In the genomic region with DNA sequence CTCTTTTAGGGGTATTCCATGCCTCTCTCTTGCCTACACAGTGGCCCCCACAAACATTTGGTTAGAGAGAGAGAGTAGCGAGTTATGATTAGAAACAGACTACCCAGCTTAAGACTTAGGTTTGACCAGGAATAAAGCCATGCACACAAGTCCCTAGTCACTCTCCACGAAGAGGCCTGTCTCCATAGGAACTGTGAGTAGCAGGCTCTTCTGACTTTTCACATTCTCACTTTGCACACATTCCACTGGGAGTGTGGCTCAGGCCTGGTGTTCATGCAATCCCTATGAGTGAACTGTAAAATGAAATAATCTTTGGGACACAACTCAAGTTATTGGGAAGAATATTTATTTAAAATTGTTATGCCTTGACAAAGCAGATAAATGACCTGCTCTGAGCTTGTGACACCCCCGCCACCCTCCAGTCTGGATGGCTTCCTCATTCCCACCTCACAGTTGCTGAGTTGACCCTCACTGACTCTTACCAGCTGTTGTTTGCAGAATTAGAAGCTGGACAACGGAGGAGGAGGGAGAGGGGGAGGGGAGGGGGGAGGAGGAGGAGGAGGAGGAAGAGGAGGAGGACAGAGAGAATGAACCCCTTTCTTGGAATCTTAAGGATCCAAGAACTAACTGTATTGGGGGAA, we compare ENCODE assay signal across 28 mouse cellular contexts.
DNase-seq lines count a peak whose midpoint lies in the region; ATAC-seq and TF ChIP-seq lines count a peak whose summit lies in the region.
"Had no signal": no experiment of that assay in that cellular context is flagged by ENCODE, and none has a peak within 500 bp of the region (broad histone marks: within the 10 kb centered on the region; RNA-seq: fewer than 3 reads in every experiment).

No protein-coding gene starts in this region.

- no peak overlapping the region for H3K9ac ChIP-seq in heart, embryonic 13.5 days
- H3K9ac ChIP-seq in lung, embryonic 14.5 days = no peak overlapping the region
- H3K9ac ChIP-seq in forebrain, embryonic 12.5 days = no peak overlapping the region
- H3K9ac ChIP-seq: embryonic facial prominence, embryonic 12.5 days; intestine, embryonic 15.5 days; liver, embryonic 15.5 days; midbrain, embryonic 13.5 days; stomach, embryonic 15.5 days had no signal

- no peak for TF ChIP-seq CTCF in lung, embryonic 14.5 days (IDR thresholded peaks at IDR 0.05; ENCODE audit: low read depth)

- H3ac ChIP-seq in myocyte (ENCODE audit: control insufficient read depth, insufficient read length) = no peak overlapping the region

- 49% methylated on average over 4 of the region's 4 CpGs for WGBS in heart, embryonic 13.5 days
- WGBS in lung, embryonic 14.5 days = 32% methylated on average over 4 of the region's 4 CpGs
- 65% methylated on average over 4 of the region's 4 CpGs for WGBS in forebrain, embryonic 12.5 days

- no peak for DNase-seq in heart, adult 9 months (ENCODE audit: low spot score in 2 of 2)
- peak; percentile 53 for DNase-seq in lung, embryonic 14.5 days
- DNase-seq in lung, adult 18-20 months = no peak
- DNase-seq in adipocyte (ENCODE audit: low spot score) = peak; percentile 12
- DNase-seq: adrenal gland, postnatal 14 days; cerebellum, adult 11 months; cerebellum, adult 9-10 months; cerebellum, postnatal 36 days; gastrocnemius, adult 2 months; gastrocnemius, postnatal 36 days; heart, adult 2 months; kidney, adult 8-10 months; kidney, postnatal 14 days; layer of hippocampus, adult 9-11 months; right cerebral cortex, postnatal 25 days; thymus, postnatal 14 days had no signal

- H3K27ac ChIP-seq in heart, embryonic 13.5 days (replicated peaks) = peak overlapping the region; percentile 12; the same call in 1 of the 2 replicates
- peak overlapping the region; percentile 12; the same call in 1 of the 2 replicates for H3K27ac ChIP-seq in lung, embryonic 14.5 days (ENCODE audit: low read depth)
- no peak overlapping the region for H3K27ac ChIP-seq in forebrain, embryonic 12.5 days
- H3K27ac ChIP-seq: embryonic facial prominence, embryonic 12.5 days; gastrocnemius, adult 2 months; heart, adult 2 months; hindbrain, postnatal 0 days; intestine, embryonic 15.5 days; liver, embryonic 15.5 days; macrophage; midbrain, embryonic 13.5 days; stomach, embryonic 15.5 days had no signal

- no peak overlapping the region for H3K4me3 ChIP-seq in heart, embryonic 13.5 days
- H3K4me3 ChIP-seq in lung, embryonic 14.5 days (ENCODE audit: low read depth, low read length) = no peak overlapping the region
- H3K4me3 ChIP-seq in myocyte = no peak overlapping the region
- H3K4me3 ChIP-seq in forebrain, embryonic 12.5 days (replicated peaks) = no peak overlapping the region
- H3K4me3 ChIP-seq: embryonic facial prominence, embryonic 12.5 days; gastrocnemius, adult 2 months; heart, adult 2 months; intestine, embryonic 15.5 days; liver, embryonic 15.5 days; midbrain, embryonic 13.5 days; stomach, embryonic 15.5 days had no signal

- TF ChIP-seq POLR2A in myocyte (IDR thresholded peaks at IDR 0.05; ENCODE audit: insufficient read length, low read depth) = no peak

- no peaks in the 10 kb centered on the region for H3K79me2 ChIP-seq in myocyte (ENCODE audit: control insufficient read depth, insufficient read depth)

- no peaks in the 10 kb centered on the region for H3K27me3 ChIP-seq in heart, embryonic 13.5 days (replicated peaks)
- H3K27me3 ChIP-seq in lung, embryonic 14.5 days (ENCODE audit: insufficient read depth, low read length) = no peaks in the 10 kb centered on the region
- H3K27me3 ChIP-seq in myocyte (ENCODE audit: control insufficient read depth, insufficient read depth, insufficient read length) = no peaks in the 10 kb centered on the region
- 0 out of 2 replicates have a peak, but pooled peaks cover 4% of the 10 kb centered on the region for H3K27me3 ChIP-seq in forebrain, embryonic 12.5 days
- H3K27me3 ChIP-seq: embryonic facial prominence, embryonic 12.5 days; intestine, embryonic 15.5 days; liver, embryonic 15.5 days; midbrain, embryonic 13.5 days; Patski; stomach, embryonic 15.5 days had no signal

- no peak overlapping the region for H3K4me2 ChIP-seq in heart, embryonic 13.5 days
- no peak overlapping the region for H3K4me2 ChIP-seq in lung, embryonic 14.5 days
- H3K4me2 ChIP-seq in myocyte (ENCODE audit: low read depth) = no peak overlapping the region
- H3K4me2 ChIP-seq in forebrain, embryonic 12.5 days = no peak overlapping the region
- H3K4me2 ChIP-seq: embryonic facial prominence, embryonic 12.5 days; intestine, embryonic 15.5 days; liver, embryonic 15.5 days; midbrain, embryonic 13.5 days; stomach, embryonic 15.5 days had no signal

- no peaks in the 10 kb centered on the region for H3K36me3 ChIP-seq in heart, embryonic 13.5 days
- H3K36me3 ChIP-seq in lung, embryonic 14.5 days (ENCODE audit: insufficient read depth) = no peaks in the 10 kb centered on the region
- H3K36me3 ChIP-seq in myocyte (ENCODE audit: control insufficient read depth, insufficient read depth) = no peaks in the 10 kb centered on the region
- H3K36me3 ChIP-seq in forebrain, embryonic 12.5 days (replicated peaks) = no peaks in the 10 kb centered on the region
- H3K36me3 ChIP-seq: embryonic facial prominence, embryonic 12.5 days; intestine, embryonic 15.5 days; liver, embryonic 15.5 days; midbrain, embryonic 13.5 days; stomach, embryonic 15.5 days had no signal

- H3K4me1 ChIP-seq in heart, embryonic 13.5 days = peaks cover 20% of the 10 kb centered on the region
- peaks cover 9% of the 10 kb centered on the region; the same call in 1 of the 2 replicates for H3K4me1 ChIP-seq in lung, embryonic 14.5 days (ENCODE audit: insufficient read depth)
- H3K4me1 ChIP-seq in forebrain, embryonic 12.5 days = peaks cover 9% of the 10 kb centered on the region
- H3K4me1 ChIP-seq: liver, embryonic 15.5 days had no signal

- ATAC-seq in heart, embryonic 13.5 days (ENCODE audit: extremely low read depth, insufficient number of reproducible peaks, low FRiP score, low TSS enrichment) = no peak
- no peak for ATAC-seq in lung, embryonic 14.5 days (ENCODE audit: insufficient read depth)
- ATAC-seq in forebrain, embryonic 12.5 days (ENCODE audit: low FRiP score) = no peak
- ATAC-seq: forebrain, embryonic 16.5 days; hindbrain, postnatal 0 days; intestine, embryonic 15.5 days; midbrain, embryonic 13.5 days; Patski had no signal

- H3K9me3 ChIP-seq in heart, embryonic 13.5 days = no peaks in the 10 kb centered on the region
- no peaks in the 10 kb centered on the region for H3K9me3 ChIP-seq in lung, embryonic 14.5 days (ENCODE audit: low read depth, low read length)
- no peaks in the 10 kb centered on the region for H3K9me3 ChIP-seq in forebrain, embryonic 12.5 days
- H3K9me3 ChIP-seq: embryonic facial prominence, embryonic 12.5 days; intestine, embryonic 15.5 days; liver, embryonic 15.5 days; midbrain, embryonic 13.5 days; stomach, embryonic 15.5 days had no signal

TF ChIP-seq in myocyte, 11 proteins besides CTCF, POLR2A, EP300 and RAD21:
- TF ChIP-seq POLR2AphosphoS2 (IDR thresholded peaks at IDR 0.05; ENCODE audit: insufficient read length, low read depth) (no peak), E2F4 (IDR thresholded peaks at IDR 0.05; ENCODE audit: insufficient read depth) (no peak), MYOG (IDR thresholded peaks at IDR 0.05; ENCODE audit: control insufficient read depth in 1 of 3, insufficient read depth in 1 of 3, insufficient read length in 2 of 3, low read depth in 2 of 3) (peak in 1 of 3 experiments; percentile 68), MYOD1 (IDR thresholded peaks at IDR 0.05; ENCODE audit: control insufficient read depth in 1 of 3, insufficient read length in 2 of 3, low read depth in 2 of 3) (peak in 1 of 3 experiments; percentile 65), TCF12 (IDR thresholded peaks at IDR 0.05; ENCODE audit: insufficient read depth, poor library complexity, severe bottlenecking) (peak; percentile 5)

Comparison
In these comparisons a context has a peak if more than half of its experiments do, and no peak if none do; other contexts are left out.
1. DNase-seq: peak in lung, embryonic 14.5 days (single experiment) and adipocyte (single experiment); none in heart, adult 9 months (0 of 2) and lung, adult 18-20 months (0 of 2).